Mouse (Mus musculus) cerebellum, postnatal 4 days (tissue): ENCODE results near the gene Umps.
A peak's percentile ranks its signal among the peaks of the same experiment; 100 is the strongest.

Source experiments
- DNase-seq, 2 experiments: peaks; one replicate each; pipeline ENCODE4 v3.0.0; 2022; ENCODE audit warnings: low spot score in 2 of 2, mixed read lengths in 1 of 2

The Umps gene

GRCm38 (mm10) chr16:33963509-33963908, 3.3 kb downstream of the Umps start:
- no peak for DNase-seq

GRCm38 (mm10) chr16:33954793-33955192, 12.0 kb downstream of the Umps start:
- no peak for DNase-seq

GRCm38 (mm10) chr16:33953008-33953407, 13.8 kb downstream of the Umps start:
- no peak for DNase-seq

- peak; percentile 62 to 85 for DNase-seq
Measured at GRCm38 (mm10) chr16:33950830-33951229, 16.0 kb downstream of the Umps start.

GRCm38 (mm10) chr16:33950386-33950785, 16.5 kb downstream of the Umps start:
- no peak for DNase-seq

- DNase-seq: no peak
Measured at GRCm38 (mm10) chr16:33947664-33948571, 18.9 kb downstream of the Umps start.

- DNase-seq: no peak
Measured at GRCm38 (mm10) chr16:33946021-33946420, 20.8 kb downstream of the Umps start.

GRCm38 (mm10) chr16:33944772-33945171, 22.1 kb downstream of the Umps start:
- no peak for DNase-seq

- no peak for DNase-seq
Measured at GRCm38 (mm10) chr16:33944126-33944525, 22.7 kb downstream of the Umps start.

GRCm38 (mm10) chr16:33943388-33943787, 23.4 kb downstream of the Umps start:
- DNase-seq: no peak

- DNase-seq: peak in 1 of 2 experiments; percentile 52
Measured at GRCm38 (mm10) chr16:33942341-33942740, 24.5 kb downstream of the Umps start.

- DNase-seq: peak in 1 of 2 experiments; percentile 60
Measured at GRCm38 (mm10) chr16:33941271-33941781, 25.5 kb downstream of the Umps start.

GRCm38 (mm10) chr16:33940095-33940494, 26.7 kb downstream of the Umps start:
- DNase-seq: no peak

- no peak for DNase-seq
Measured at GRCm38 (mm10) chr16:33939636-33940035, 27.2 kb downstream of the Umps start.

- no peak for DNase-seq
Measured at GRCm38 (mm10) chr16:33939133-33939531, 27.7 kb downstream of the Umps start.

GRCm38 (mm10) chr16:33938311-33939132, 28.3 kb downstream of the Umps start:
- no peak for DNase-seq

GRCm38 (mm10) chr16:33937567-33937966, 29.3 kb downstream of the Umps start:
- peak in 1 of 2 experiments; percentile 47 for DNase-seq

GRCm38 (mm10) chr16:33936885-33937284, 30.0 kb downstream of the Umps start:
- DNase-seq: no peak

GRCm38 (mm10) chr16:33935407-33935785, 31.4 kb downstream of the Umps start:
- DNase-seq: no peak

- DNase-seq: peak in 1 of 2 experiments; percentile 40
Measured at GRCm38 (mm10) chr16:33934701-33935406, 32.0 kb downstream of the Umps start.

- no peak for DNase-seq
Measured at GRCm38 (mm10) chr16:33933411-33933810, 33.4 kb downstream of the Umps start.

GRCm38 (mm10) chr16:33932126-33932525, 34.7 kb downstream of the Umps start:
- DNase-seq: no peak
